Mouse (Mus musculus) spleen, adult 2 months (tissue): ENCODE measurements around the gene Gtf2a1. TPM values are rescaled to one million over a fixed set of nuclear protein-coding genes. Genes with fewer than 3 reads are reported as not detected.
"Not testable (repeated sequence)": the region's sequence is repeated elsewhere in the genome, so short reads cannot be mapped to it uniquely, and the experiment has no call there.

Source experiments
- DNase-seq, 2 experiments: peaks; one replicate each; pipeline versions ENCODE4 v3.0.0 to v3.0.0-alpha.2; 2012 to 2021; ENCODE audit warnings: low spot score in 2 of 2, low read depth in 1 of 2
- H3K27ac ChIP-seq: fragments of 200-500 bp; 2 replicates; pipeline ENCODE4 v1.5.1; 2012; ENCODE audit warnings: low read length, inconsistent platforms; ENCODE audit not compliant: insufficient read depth
- H3K27me3 ChIP-seq: fragments of 200-500 bp; 2 replicates; pipeline ENCODE4 v1.6.1; 2012; ENCODE audit warnings: mild to moderate bottlenecking, moderate library complexity, low read length, inconsistent platforms; ENCODE audit not compliant: control insufficient read depth, insufficient read depth
- H3K36me3 ChIP-seq: fragments of 200-500 bp; 2 replicates; pipeline ENCODE4 v1.6.1; 2012; ENCODE audit warnings: mild to moderate bottlenecking, low read length, inconsistent platforms; ENCODE audit not compliant: control insufficient read depth, insufficient read depth
- H3K4me1 ChIP-seq: fragments of 200-500 bp; 2 replicates; pipeline ENCODE4 v1.6.1; 2011; ENCODE audit warnings: inconsistent platforms; ENCODE audit not compliant: control insufficient read depth, insufficient read depth, insufficient read length
- H3K4me3 ChIP-seq: fragments of 200-500 bp; 2 replicates; pipeline ENCODE4 v1.5.1; 2011; ENCODE audit warnings: mild to moderate bottlenecking, inconsistent platforms; ENCODE audit not compliant: insufficient read depth, insufficient read length; ENCODE audit errors: extremely low read depth
- CTCF ChIP-seq: fragments of 200-500 bp; IDR thresholded peaks from 2 replicates; pipeline ENCODE4 v1.5.1; 2011; ENCODE audit warnings: mild to moderate bottlenecking, inconsistent platforms; ENCODE audit not compliant: insufficient read depth, insufficient read length, insufficient replicate concordance; ENCODE audit errors: extremely low read depth
- POLR2A ChIP-seq: fragments of 200-500 bp; IDR thresholded peaks from 2 replicates; pipeline ENCODE4 v1.6.1; 2011; ENCODE audit warnings: low read depth, low read length, inconsistent platforms
- WGBS: fragments of 180-500 bp; shearing (Covaris S2); methylation state at CpG from one replicate; pipeline ENCODE4 v1.1.7; 2018; 5-methylcytosine and 5-hydroxymethylcytosine counted together
- polyA plus RNA-seq: library from polyadenylated mRNA; depleted of rRNA; stranded (reverse); fragments of >200 nt; gene quantifications from 2 replicates; pipeline ENCODE4 v1.2.3, GENCODE M21; 2012

The Gtf2a1 gene
- polyA plus RNA-seq, 1 experiment: 12.2 TPM

- WGBS: 1% methylated on average over 82 of the region's 83 CpGs
- no peak for TF ChIP-seq POLR2A
- TF ChIP-seq CTCF: no peak
- peaks cover 3% of the 10 kb centered on the region for H3K4me1 ChIP-seq
- peaks cover 9% of the 10 kb centered on the region for H3K36me3 ChIP-seq
- peak overlapping the region; percentile 100 for H3K27ac ChIP-seq
- peak; percentile 40 to 46 for DNase-seq
- H3K27me3 ChIP-seq: no peaks in the 10 kb centered on the region
- H3K4me3 ChIP-seq: peak overlapping the region; percentile 97
These were observed 1.4 kb downstream of the Gtf2a1 start for GRCm38 (mm10) chr12:91588670-91589541.

- H3K27ac ChIP-seq: peak overlapping the region; percentile 100
- H3K4me3 ChIP-seq: peak overlapping the region; percentile 97
- TF ChIP-seq POLR2A (peak; percentile 98), CTCF (no peak)
- H3K36me3 ChIP-seq: peaks cover 10% of the 10 kb centered on the region
- H3K4me1 ChIP-seq: peaks cover 3% of the 10 kb centered on the region
- peak; percentile 86 to 87 for DNase-seq
- under 1% methylated on average over 32 of the region's 32 CpGs for WGBS
- no peaks in the 10 kb centered on the region for H3K27me3 ChIP-seq
These were observed 2.1 kb downstream of the Gtf2a1 start for GRCm38 (mm10) chr12:91588176-91588669.

GRCm38 (mm10) chr12:91587491-91588033 lies 2.7 kb downstream of the Gtf2a1 start:
- H3K27ac ChIP-seq: no peak overlapping the region; the same call in 1 of the 2 replicates
- TF ChIP-seq CTCF (no peak), POLR2A (no peak)
- peak overlapping the region; percentile 21 for H3K4me3 ChIP-seq
- peaks cover 3% of the 10 kb centered on the region for H3K4me1 ChIP-seq
- 15% methylated on average over 5 of the region's 5 CpGs for WGBS
- no peak for DNase-seq
- peaks cover 12% of the 10 kb centered on the region for H3K36me3 ChIP-seq
- H3K27me3 ChIP-seq: no peaks in the 10 kb centered on the region

- peaks cover 5% of the 10 kb centered on the region for H3K4me1 ChIP-seq
- H3K27ac ChIP-seq: no peak overlapping the region
- no peak for DNase-seq
- WGBS: 73% methylated on average over 3 of the region's 3 CpGs
- H3K27me3 ChIP-seq: no peaks in the 10 kb centered on the region
- H3K36me3 ChIP-seq: peaks cover 13% of the 10 kb centered on the region
- H3K4me3 ChIP-seq: no peak overlapping the region
- TF ChIP-seq CTCF (no peak), POLR2A (no peak)
These were observed 3.2 kb downstream of the Gtf2a1 start for GRCm38 (mm10) chr12:91587077-91587476.

GRCm38 (mm10) chr12:91585815-91586214 lies 4.5 kb downstream of the Gtf2a1 start:
- not testable (repeated sequence) for H3K4me1 ChIP-seq, H3K27me3 ChIP-seq

GRCm38 (mm10) chr12:91585206-91585605 lies 5.1 kb downstream of the Gtf2a1 start:
- peaks cover 13% of the 10 kb centered on the region for H3K36me3 ChIP-seq

More at GRCm38 (mm10) chr12:91585815-91586214, 4.5 kb downstream of the Gtf2a1 start:
- not testable (repeated sequence) for DNase-seq, H3K27ac ChIP-seq, H3K4me3 ChIP-seq
- peaks cover 13% of the 10 kb centered on the region for H3K36me3 ChIP-seq
- 86% methylated on average over 4 of the region's 4 CpGs for WGBS

GRCm38 (mm10) chr12:91583409-91583808 lies 6.9 kb downstream of the Gtf2a1 start:
- H3K4me3 ChIP-seq: no peak overlapping the region
- H3K4me1 ChIP-seq: peaks cover 7% of the 10 kb centered on the region; the same call in 1 of the 2 replicates
- WGBS: 92% methylated on average over 6 of the region's 6 CpGs
- DNase-seq: no peak
- H3K36me3 ChIP-seq: peaks cover 19% of the 10 kb centered on the region
- TF ChIP-seq CTCF: no peak
- TF ChIP-seq POLR2A: no peak
- H3K27me3 ChIP-seq: no peaks in the 10 kb centered on the region
- no peak overlapping the region for H3K27ac ChIP-seq

More at GRCm38 (mm10) chr12:91585206-91585605, 5.1 kb downstream of the Gtf2a1 start:
- Histone ChIP-seq H3K27me3 (no peaks in the 10 kb centered on the region), H3K27ac (no peak overlapping the region), H3K4me3 (no peak overlapping the region), H3K4me1 (peaks cover 7% of the 10 kb centered on the region; the same call in 1 of the 2 replicates)
- TF ChIP-seq POLR2A (no peak), CTCF (no peak)
- WGBS: 75% methylated on average over 3 of the region's 3 CpGs
- DNase-seq: no peak
